Mouse (Mus musculus): ENCODE measurements around the gene Fgf15.

Fgf15 gene

GRCm38 (mm10) chr7:144929506-144929905 is 33.2 kb downstream of the Fgf15 start:
- no peak for DNase-seq (ENCODE audit: extremely low read depth, low read depth)

GRCm38 (mm10) chr7:144929931-144930330 is 33.6 kb downstream of the Fgf15 start:
- DNase-seq (ENCODE audit: extremely low read depth, low read depth) = no peak

- no peak for DNase-seq (ENCODE audit: extremely low read depth, low read depth)
Observed at GRCm38 (mm10) chr7:144931778-144932177, 35.4 kb downstream of the Fgf15 start.

GRCm38 (mm10) chr7:144932389-144932937 is 36.1 kb downstream of the Fgf15 start:
- no peak for DNase-seq (ENCODE audit: extremely low read depth, low read depth)

- no peak for DNase-seq (ENCODE audit: extremely low read depth, low read depth)
Observed at GRCm38 (mm10) chr7:144933336-144933735, 37.0 kb downstream of the Fgf15 start.

GRCm38 (mm10) chr7:144933796-144934195 is 37.5 kb downstream of the Fgf15 start:
- no peak for DNase-seq (ENCODE audit: extremely low read depth, low read depth)

GRCm38 (mm10) chr7:144934901-144935300 is 38.6 kb downstream of the Fgf15 start:
- DNase-seq (ENCODE audit: extremely low read depth, low read depth) = no peak

GRCm38 (mm10) chr7:144935563-144935962 is 39.2 kb downstream of the Fgf15 start:
- DNase-seq (ENCODE audit: extremely low read depth, low read depth) = no peak

GRCm38 (mm10) chr7:144936311-144936880 is 40.1 kb downstream of the Fgf15 start:
- no peak for DNase-seq (ENCODE audit: extremely low read depth, low read depth)

GRCm38 (mm10) chr7:144937490-144937889 is 41.2 kb downstream of the Fgf15 start:
- DNase-seq (ENCODE audit: extremely low read depth, low read depth) = no peak

- DNase-seq (ENCODE audit: extremely low read depth, low read depth) = no peak
Observed at GRCm38 (mm10) chr7:144937899-144938517, 41.7 kb downstream of the Fgf15 start.

GRCm38 (mm10) chr7:144938661-144939343 is 42.5 kb downstream of the Fgf15 start:
- DNase-seq (ENCODE audit: extremely low read depth, low read depth) = no peak

- DNase-seq (ENCODE audit: extremely low read depth, low read depth) = no peak
Observed at GRCm38 (mm10) chr7:144939344-144940002, 43.1 kb downstream of the Fgf15 start, which contains the start of gene Ccnd1. Ccnd1 (minus strand) TSS chr7:144939925.

- DNase-seq (ENCODE audit: extremely low read depth, low read depth) = no peak
Observed at GRCm38 (mm10) chr7:144940003-144940571, 43.8 kb downstream of the Fgf15 start.

- DNase-seq (ENCODE audit: extremely low read depth, low read depth) = no peak
Observed at GRCm38 (mm10) chr7:144940585-144940984, 44.3 kb downstream of the Fgf15 start.

- no peak for DNase-seq (ENCODE audit: extremely low read depth, low read depth)
Observed at GRCm38 (mm10) chr7:144941242-144941831, 45.0 kb downstream of the Fgf15 start.

- no peak for DNase-seq (ENCODE audit: extremely low read depth, low read depth)
Observed at GRCm38 (mm10) chr7:144942071-144942743, 45.9 kb downstream of the Fgf15 start.

GRCm38 (mm10) chr7:144942744-144943135 is 46.4 kb downstream of the Fgf15 start:
- no peak for DNase-seq (ENCODE audit: extremely low read depth, low read depth)

- DNase-seq (ENCODE audit: extremely low read depth, low read depth) = no peak
Observed at GRCm38 (mm10) chr7:144943254-144943653, 46.9 kb downstream of the Fgf15 start.

Measured in MEL-GATA-1-ER (cell line).